Mouse (Mus musculus): Measurements from ENCODE around the gene Cacna1s.

Cacna1s gene

DNA sequence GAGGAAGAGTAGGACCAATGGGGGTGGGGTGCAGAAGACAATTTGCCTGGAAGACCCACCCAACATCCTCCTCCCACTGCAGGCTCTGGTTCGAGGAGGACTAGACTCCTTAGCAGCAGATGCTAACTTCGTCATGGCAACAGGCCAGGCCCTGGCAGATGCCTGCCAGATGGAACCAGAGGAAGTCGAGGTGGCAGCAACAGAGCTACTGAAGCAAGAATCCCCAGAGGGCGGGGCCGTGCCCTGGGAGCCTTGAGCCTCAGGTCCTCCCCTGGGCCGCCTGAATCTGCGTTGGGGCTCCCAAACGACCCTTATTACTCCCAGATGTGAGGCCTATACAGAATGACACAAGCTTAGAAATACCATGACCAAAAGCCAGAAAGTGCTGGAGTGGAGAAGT is 66.3 kb downstream of the Cacna1s start:
- peak; percentile 48 for DNase-seq (ENCODE audit: low read depth)

DNA sequence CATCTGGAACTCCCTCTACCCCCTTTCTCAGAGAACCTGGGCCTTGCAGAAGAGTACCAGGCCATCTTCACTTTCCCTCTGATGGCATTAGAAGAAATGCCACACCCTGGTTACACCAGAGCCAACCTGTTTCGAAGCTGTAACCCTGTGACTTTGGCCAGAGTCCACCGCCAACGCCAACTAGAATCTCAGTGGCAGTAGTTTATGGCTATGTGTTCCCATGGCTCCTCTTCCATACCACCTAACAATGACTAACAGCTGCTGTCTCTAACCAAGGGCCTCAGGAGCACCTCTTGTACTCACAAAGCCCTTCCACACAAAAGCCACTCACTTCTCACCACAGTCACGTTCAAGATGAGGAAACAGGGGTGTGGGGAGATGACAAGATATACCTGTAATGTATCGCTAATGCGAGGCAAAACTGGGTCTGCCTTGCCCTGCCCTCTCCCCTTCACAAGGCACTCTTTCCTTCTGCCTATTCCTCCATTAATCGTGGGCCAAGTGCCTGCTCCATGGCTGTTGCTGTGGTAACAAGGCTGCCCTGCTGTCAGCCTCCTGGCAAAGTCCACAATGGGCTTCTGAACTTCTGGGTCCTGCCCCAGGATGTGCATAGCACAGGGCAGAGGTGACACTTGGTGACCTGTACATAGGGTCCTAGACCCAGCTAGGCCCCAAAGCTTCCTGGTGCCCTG is 67.2 kb downstream of the Cacna1s start:
- no peak for DNase-seq (ENCODE audit: low read depth)

DNA sequence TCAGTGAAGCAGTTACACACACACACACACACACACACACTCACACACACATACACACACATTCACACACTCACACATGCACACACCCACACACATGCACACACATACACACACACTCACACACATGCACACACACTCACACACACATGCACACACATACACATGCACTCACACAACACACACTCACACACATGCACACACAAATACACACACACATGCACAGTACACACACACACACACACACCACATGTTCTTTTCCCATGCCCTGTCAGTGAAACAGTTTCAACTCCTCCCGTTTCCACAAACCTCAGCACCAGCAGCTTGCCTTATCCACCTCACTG is 67.7 kb downstream of the Cacna1s start:
- DNase-seq (ENCODE audit: low read depth), result no peak

DNA sequence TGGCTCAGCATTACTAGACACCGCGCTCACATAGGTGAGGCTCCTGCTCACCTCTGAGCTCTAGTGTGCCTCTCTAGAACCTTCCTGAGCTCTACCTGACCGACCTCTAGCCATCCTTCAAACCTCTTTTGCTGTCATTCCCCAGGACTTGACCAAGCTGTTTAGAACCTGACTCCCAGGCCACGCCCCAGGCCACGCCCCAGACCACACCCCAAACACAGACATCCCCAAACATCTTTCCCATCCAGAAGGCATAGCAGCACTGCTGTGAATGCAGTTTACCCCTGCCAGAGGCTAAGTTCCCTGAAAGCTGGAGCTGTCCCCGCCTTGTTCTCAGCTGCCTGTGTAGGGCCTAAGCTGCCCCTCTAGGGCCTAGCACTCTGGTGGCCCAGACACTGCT is 68.2 kb downstream of the Cacna1s start:
- DNase-seq (ENCODE audit: low read depth), result no peak

DNA sequence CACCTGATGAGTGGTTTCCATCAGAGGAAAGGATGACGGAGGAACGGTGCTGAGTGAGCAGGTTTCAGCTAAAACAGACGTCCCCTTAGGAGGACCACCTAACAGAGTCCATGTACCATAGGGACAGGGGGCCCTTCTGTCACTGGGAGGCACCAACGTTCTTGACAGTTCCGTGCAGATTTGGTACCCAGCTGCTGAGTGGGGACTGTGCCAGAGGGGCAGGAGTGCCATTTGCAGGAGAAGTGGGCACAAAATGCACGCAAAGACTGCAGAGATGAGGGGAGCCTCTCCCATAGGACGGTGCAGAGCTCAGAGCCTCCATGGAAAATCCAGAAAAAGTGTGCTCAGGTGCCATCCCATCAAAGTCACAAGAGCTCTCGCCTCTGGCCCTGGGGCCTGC is 69.5 kb downstream of the Cacna1s start:
- DNase-seq (ENCODE audit: low read depth), result no peak

DNA sequence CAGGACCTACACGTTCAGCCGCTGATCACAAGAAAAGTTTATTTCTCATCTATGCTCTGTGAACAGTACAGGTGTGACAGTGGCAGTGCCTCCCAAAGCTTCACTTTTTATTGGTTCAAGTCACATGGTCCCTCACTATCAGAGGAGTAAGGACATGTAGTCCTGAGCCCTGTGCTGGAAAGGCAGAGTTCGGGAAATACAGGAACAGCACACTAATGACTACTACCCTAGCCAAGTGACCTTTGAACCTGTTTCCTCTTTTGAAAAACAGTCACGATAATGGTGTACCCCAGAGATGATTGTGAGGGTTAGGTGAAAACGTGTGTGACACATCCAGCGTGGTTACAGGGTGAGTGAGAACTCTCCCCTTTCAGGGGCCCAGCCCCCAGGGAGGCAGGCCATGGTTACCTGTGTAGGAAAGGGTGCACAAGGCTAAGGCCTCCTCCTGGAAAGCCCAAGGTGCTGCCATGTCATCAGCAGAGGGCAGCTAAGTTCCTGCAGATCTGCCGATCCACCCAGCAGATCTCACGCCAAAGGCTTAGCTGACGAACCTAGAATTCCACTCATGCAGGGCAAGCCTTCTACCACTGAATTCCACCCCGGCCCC is 73.7 kb downstream of the Cacna1s start:
- DNase-seq (ENCODE audit: low read depth), result no peak

DNA sequence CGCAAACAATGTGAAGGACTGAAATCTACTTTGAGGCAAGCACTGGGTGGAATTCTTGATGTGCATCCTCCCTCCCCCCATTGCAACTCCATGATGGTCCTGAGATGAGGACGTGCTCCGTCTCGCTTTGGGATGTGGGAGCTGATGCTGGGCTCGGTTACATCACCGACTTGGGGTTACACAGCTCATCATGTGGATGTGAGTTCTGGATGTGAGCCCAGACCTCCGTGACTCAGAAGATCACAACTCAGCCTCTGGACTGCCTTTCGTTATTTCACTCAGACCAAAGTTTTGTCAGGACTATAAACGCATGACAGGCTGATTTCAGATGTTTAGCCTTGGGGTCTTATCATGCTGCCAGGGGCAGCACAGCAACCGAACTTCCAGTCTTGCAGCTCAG is 74.3 kb downstream of the Cacna1s start:
- peak; percentile 99 for DNase-seq (ENCODE audit: low read depth)

DNA sequence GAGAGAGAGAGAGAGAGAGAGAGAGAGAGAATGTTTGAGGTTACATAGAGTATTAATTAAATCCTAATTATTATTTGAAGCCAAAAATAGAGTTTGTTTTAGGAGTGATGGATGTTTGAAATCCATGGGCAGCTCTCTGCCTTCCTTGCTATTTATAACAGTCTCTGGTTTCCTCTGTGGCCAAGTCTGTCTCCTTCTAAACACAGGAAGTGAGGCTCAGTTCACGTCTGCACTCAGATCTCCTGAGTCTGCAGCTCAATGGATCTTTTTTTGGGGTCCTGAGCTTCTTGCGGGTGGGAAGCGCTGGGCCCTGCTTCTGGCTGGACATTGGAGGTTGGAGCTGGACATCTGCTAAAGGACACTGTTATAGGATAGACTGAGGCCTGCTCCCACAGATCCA is 75.3 kb downstream of the Cacna1s start:
- no peak for DNase-seq (ENCODE audit: low read depth)

DNA sequence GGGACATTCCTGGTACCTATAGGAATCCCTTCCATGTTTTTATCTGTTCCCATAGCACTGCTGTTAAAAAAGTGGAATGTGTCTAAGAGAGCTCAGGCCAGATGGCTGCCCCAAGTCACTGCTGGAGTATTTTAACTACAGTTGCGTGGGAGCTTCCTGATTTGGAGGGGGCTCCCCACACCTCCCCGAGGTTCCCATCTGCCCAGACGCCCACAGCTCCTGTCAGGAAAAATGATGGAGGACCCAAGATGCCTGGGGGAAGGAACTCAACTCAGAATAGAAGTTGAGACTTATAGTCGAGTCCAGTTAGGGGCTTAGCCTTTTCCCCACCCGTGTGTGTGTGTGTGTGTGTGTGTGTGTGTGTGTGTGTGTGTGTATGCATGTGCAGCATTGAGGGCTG is 75.9 kb downstream of the Cacna1s start:
- DNase-seq (ENCODE audit: low read depth), result peak; percentile 54

DNA sequence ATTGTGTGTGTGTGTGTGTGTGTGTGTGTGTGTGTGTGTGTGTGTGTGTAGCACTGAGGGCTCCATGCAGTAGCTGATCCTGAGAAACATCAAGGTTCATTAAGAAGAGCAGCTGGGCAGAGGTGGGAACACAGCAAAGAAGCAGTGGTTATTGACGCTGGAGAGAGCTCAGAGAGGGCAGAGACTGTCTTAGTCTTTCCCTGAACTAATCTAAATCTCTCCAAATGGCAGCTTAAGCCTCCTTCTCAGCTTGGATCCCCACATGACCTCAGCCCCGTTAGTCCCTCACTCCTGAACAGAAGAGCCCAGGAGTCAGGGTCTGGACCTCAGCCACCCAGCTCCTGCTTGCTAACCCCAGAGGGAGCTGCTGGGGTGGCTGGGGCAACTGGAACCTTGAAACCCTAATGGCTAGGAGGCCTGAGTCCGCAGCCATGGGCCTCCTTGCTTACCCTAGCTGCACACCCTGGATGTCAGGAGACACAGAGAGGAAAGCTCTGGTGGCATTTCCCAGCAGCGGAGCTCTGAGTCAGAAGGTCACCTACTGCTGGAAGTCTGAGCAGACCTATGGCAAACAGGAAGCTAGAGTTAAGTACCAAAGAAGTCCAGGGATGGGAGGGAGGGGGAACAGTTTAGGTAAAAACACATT is 76.5 kb downstream of the Cacna1s start:
- DNase-seq (ENCODE audit: low read depth), result no peak

DNA sequence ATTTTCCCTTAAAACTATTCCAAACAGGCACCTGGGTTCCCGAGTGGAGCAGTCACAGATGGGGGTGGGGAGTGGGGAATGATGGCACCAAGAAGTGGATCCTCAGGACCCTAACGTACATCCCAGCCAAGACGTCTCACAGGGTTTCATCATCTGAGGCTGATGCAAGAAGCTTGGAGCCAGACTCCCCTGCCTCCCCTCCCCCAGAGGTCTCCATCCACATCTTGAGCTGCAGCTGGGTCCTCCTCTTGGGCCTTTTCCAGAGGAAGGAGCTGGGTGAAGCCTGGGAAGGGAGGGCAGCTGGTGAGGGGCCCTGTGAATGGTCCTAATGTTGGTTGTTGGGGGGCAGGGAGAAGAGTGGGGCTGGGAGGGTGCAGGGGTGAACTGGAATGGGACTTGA is 77.6 kb downstream of the Cacna1s start:
- peak; percentile 62 for DNase-seq (ENCODE audit: low read depth)

DNA sequence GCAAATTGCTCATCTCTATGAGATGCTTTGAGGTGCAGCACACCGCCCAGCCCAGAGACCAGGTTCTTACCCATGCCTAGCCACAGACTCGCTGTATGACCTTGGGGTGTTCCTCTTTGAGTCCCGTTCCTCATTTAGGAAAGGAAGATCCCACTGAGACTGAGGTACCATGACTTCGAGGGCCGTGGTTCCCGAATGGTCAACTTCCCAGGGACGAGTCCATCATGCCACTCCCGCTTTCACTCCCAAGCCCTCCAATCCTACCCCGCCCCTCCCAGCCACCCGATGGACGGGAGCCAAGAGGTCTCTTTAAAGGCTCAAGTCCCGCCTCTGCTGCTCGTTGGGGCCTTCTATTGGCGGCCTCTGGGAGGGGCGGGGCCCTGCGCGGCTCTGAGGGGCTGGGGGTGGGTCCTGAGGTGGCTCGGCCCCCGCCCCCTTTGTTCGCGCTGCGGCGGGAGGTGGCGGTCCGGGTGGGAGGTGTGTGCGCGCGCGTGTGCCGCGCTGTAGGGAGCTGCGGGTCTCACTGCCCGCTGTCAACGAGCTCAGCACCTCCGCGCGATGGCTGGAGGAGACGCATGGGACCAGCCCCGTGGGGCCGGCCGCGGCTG is 78.5 kb downstream of the Cacna1s start, which contains the start of gene Kif21b:
Kif21b (plus strand) TSS at position 439 of the 608 bp plus-strand sequence.
- peak; percentile 63 for DNase-seq (ENCODE audit: low read depth)

DNA sequence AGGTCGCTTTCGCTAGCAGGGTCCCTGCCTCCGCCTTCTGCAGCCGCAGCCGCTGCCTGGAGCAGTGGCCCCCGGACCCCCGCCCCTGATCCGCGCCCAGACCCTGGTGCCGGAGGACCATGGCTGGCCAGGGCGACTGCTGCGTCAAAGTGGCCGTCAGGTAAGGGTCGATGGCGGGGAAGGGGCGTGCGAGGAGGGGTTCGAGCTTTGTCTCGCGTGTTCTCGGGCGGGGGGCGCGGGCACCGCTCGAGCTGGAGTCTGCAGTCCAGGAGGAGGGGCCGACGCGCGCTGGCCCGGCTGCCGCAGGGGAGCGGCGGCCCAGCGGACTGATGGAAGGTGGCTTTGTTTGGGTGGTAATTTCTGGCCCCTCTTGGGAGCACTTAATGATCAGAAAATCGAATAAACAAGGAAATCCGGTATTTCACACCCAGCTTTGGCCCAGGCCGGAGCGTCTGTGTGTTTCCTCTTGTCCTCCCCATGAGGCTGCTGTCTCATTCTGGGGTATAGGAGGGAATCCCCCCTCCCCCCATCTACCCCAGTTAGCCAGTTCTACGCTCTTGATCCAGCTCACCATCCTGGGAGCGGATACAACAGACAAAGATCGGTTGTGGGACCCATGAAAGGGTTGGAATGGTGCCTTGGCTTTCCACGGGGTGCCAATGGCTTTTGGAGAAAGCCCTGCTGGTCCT is 79.2 kb downstream of the Cacna1s start:
- no peak for DNase-seq (ENCODE audit: low read depth)

DNA sequence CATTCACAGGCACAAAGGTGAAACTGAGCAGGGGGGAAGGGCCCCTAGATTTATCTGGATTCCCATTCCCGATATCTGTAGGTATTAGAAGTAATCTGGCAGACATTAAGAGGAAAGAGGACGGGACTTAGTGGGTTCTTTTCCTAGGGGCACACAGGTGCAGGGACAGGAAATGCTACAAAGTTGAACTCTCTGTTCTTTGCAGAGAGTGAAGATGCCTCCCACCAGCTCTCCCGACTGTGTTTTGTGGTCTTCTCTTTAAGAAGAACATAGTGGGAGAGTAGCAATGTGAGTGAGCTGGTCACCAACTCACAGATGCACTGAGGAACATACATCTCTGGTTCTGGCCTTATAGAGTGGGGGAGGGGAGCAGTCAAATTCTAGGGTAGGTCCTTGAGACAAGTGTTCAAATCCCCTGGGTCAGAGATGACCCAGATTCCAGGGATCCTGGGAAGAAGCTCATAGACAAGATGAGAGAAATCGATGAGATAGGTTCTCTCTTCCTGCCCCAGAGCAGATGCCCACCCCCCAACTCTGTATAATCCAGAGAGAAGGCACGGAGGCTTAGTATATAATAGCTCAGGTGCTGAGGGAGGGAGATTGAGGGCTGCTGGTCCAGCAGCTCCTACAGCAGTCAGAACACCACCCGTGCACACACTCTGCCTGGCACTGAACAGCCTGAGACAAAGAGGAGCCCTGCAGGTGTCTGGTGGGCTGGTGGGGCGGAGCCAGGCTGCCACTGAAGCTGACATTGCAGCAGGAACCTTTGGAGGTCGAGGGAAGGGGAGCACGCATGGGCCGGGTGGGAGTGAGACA is 80.0 kb downstream of the Cacna1s start:
- no peak for DNase-seq (ENCODE audit: low read depth)

DNA sequence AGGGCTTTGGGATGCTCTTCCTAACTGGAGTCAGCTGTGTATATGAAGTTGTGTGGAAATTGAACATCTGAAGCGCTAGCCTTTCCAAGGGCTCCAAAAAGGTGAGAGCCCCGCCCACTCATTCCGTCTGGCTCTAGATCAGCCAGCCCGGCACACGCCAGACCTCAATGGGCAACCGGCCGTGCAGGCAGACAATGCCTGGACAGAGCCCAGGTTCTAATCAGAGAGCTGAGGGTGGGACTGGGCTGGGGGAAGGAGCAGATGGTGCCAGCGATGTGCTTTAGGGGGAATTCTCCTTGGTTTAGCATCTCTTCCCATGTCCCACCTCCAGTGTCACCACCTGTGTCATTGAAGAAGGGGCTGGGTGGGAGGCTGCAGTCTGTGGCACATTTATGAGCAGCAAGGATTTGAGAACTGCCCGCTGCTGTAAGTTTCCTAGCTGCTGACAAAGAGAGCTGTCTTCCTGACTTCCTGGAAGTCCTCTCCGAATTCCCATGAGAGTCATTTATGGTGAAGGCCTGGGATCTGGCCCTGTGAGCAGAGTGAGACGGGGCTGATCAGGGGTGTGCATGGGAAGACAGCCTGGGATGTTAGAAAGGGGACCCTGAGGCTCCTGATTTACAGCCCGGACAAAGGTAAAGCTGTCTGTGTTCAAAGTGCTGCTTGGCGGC is 81.2 kb downstream of the Cacna1s start:
- no peak for DNase-seq (ENCODE audit: low read depth)

DNA sequence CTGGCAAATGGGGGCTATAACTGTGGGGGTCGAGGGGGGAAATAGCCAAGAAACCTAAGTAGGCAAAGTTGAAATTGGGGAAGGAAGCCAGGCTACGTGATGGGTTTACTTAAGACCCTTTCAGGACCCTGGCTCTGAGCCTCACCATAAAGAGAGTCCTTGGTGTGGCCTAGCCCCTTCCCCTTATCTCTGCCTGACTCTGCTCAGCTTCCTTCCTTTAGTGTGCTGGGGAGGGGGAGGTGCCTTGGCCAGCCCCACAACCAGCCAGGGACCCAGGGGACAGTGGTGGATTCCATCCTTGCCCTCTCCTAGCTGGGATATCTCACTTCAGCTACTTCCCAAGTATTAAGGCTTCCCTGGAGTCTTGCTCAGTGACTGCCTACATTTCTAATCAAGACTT is 82.0 kb downstream of the Cacna1s start:
- DNase-seq (ENCODE audit: low read depth), result no peak

DNA sequence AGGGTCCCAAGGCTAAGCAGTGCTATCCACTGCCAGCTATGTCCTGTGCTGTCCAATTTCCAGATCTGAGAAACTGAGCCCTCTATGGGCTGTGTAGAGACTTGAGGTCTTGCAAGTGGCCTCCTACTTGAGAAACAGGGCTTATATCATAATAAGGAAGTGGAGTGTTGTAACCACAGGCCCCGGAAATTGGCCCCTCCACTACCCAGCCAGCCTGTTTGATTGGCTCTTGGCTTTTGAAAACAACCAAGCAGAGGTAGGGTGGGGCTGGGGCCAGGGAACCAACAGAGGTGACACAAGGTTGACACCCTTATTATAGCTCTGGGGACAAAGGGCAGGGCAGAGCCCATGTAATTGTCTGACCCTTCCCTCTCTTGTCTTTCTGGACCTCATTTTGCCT is 82.5 kb downstream of the Cacna1s start:
- peak; percentile 41 for DNase-seq (ENCODE audit: low read depth)

DNA sequence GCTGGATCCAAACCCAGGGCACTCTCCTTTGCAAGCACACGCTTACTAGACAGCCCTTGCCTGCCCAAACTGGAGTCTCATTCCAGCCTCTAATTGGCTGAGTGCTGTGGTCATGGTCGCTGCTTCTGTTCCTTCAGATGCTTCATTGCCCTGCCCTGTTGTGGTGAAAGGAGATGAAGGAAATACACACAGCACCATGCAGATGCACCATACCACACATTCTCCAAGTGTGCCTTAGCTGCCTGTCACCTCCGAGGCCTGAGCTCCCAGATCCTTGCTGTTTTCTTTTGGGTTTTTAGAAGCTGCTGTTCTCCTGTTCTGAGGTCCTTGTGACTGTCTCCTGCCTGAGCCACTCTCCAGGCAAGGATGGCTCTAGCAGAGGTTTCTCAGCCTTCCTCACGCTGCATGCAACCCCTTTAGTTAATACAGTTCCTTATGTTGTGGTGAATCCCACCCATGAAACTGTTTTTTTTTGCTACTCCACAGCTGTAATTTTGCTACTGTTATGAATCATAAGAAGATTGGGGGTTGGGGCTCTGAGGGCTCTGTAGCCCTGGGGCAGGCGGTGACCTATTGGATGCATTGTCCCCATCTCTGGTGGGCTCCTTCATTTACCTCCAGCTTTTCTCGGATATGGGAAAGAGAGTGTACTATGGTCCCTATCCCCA is 83.4 kb downstream of the Cacna1s start:
- DNase-seq (ENCODE audit: low read depth), result no peak

DNA sequence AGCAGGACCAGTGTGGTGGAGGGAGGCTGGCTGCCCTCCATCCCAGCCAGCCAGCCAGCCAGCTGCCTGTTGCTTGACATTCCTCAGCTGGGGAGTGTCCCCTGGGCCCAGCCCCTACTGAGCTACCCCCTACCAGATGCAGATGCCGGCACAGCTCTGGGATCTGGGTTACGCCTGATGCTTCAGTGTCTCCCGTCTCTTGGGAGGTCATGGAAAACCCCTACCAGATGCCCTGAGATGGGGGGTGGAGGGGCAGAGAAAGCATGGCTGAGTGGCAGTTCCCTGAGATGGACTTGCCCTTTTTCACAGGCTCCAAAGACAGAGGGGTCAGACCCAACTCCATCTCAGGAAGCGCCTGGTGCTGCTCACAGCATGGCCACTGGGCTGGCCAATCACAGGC is 84.0 kb downstream of the Cacna1s start:
- DNase-seq (ENCODE audit: low read depth), result peak; percentile 57

DNA sequence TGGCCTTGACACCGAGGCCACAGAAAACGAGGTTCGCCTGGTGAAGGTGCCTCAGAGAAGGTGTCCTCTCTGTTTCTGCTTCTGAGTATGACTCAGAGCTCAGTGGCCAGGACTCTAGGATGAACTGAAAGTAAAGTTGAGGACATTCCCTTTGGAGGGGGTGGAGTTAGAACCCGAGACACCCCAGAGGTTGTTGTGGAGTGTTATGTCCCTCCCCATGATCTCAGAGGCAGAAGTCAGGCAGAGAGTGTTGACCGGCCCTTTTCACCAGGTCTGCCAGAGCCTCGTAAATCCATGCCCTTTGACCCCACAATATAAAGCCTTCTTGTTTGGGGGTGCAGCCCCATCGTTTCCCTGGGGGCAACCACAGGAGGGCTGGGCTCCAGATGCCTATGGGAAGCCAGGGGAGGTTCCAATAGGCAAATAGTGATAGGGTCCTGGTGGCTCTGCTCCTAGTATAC is 84.6 kb downstream of the Cacna1s start:
- DNase-seq (ENCODE audit: low read depth), result peak; percentile 59
